Mouse (Mus musculus) erythroid progenitor cell, adult 5-6 weeks (primary cell): ENCODE data around the gene Slc10a1. TPM values are rescaled to one million over a fixed set of nuclear protein-coding genes. Genes with fewer than 3 reads are reported as not detected.
A peak's percentile ranks its signal among the peaks of the same experiment; 100 is the strongest.
"Not testable (repeated sequence)": the region's sequence is repeated elsewhere in the genome, so short reads cannot be mapped to it uniquely, and the experiment has no call there.

ENCODE experiments used
- ATAC-seq: replicated peaks from 2 replicates; pipeline ENCODE4 v1.8.0; 2016; ENCODE audit warnings: moderate number of reproducible peaks, mild to moderate bottlenecking, moderate TSS enrichment, inconsistent platforms; ENCODE audit not compliant: poor library complexity, low FRiP score, severe bottlenecking
- total RNA-seq, 2 experiments: library from RNA; stranded (forward) in 1 of 2; stranded (reverse) in 1 of 2; fragments of 150-400 nt in 1 of 2; fragments of 186-747, 209-891 nt in 1 of 2; gene quantifications; 2 replicates each; pipeline versions ENCODE4 v1.2.3 to v1.2.4; 2015 to 2017; ENCODE audit warnings: low replicate concordance in 2 of 2

Gene Slc10a1
- total RNA-seq, 2 experiments from 2014 or later: not detected

GRCm38 (mm10) chr12:80970181-80970705, 1.7 kb upstream of the Slc10a1 start:
- ATAC-seq: no peak

- no peak for ATAC-seq
These were observed 587 bp downstream of the Slc10a1 start for GRCm38 (mm10) chr12:80967918-80968317.

- no peak for ATAC-seq
These were observed 2.3 kb downstream of the Slc10a1 start for GRCm38 (mm10) chr12:80966059-80966838.

GRCm38 (mm10) chr12:80962566-80962965, 5.9 kb downstream of the Slc10a1 start:
- ATAC-seq: no peak

- ATAC-seq: no peak
These were observed 10.5 kb downstream of the Slc10a1 start for GRCm38 (mm10) chr12:80957961-80958360.

GRCm38 (mm10) chr12:80956039-80956438, 12.5 kb downstream of the Slc10a1 start:
- no peak for ATAC-seq

- no peak for ATAC-seq
These were observed 16.0 kb downstream of the Slc10a1 start for GRCm38 (mm10) chr12:80952526-80952925.

- no peak for ATAC-seq
These were observed 16.8 kb downstream of the Slc10a1 start for GRCm38 (mm10) chr12:80951640-80952219.

- not testable (repeated sequence) for ATAC-seq
These were observed 18.9 kb downstream of the Slc10a1 start for GRCm38 (mm10) chr12:80949603-80950002.

- ATAC-seq: no peak
These were observed 20.3 kb downstream of the Slc10a1 start for GRCm38 (mm10) chr12:80948202-80948601.

- peak; percentile 86 for ATAC-seq
These were observed 22.5 kb downstream of the Slc10a1 start for GRCm38 (mm10) chr12:80945996-80946355.

GRCm38 (mm10) chr12:80945334-80945995, 23.0 kb downstream of the Slc10a1 start, which contains the start of gene Srsf5:
Gene Srsf5 (plus strand): TSS chr12:80945504.
- peak; percentile 80 for ATAC-seq

GRCm38 (mm10) chr12:80944963-80945333, 23.6 kb downstream of the Slc10a1 start:
- peak; percentile 2; the same call in 1 of the 2 replicates for ATAC-seq

- ATAC-seq: no peak
These were observed 24.3 kb downstream of the Slc10a1 start for GRCm38 (mm10) chr12:80944204-80944603.

GRCm38 (mm10) chr12:80943395-80943794, 25.1 kb downstream of the Slc10a1 start:
- ATAC-seq: peak; percentile 65

GRCm38 (mm10) chr12:80941886-80942285, 26.6 kb downstream of the Slc10a1 start:
- no peak for ATAC-seq

- no peak for ATAC-seq
These were observed 29.3 kb downstream of the Slc10a1 start for GRCm38 (mm10) chr12:80939165-80939564.

- no peak for ATAC-seq
These were observed 29.9 kb downstream of the Slc10a1 start for GRCm38 (mm10) chr12:80938642-80939041.

GRCm38 (mm10) chr12:80937331-80938029, 31.0 kb downstream of the Slc10a1 start:
- ATAC-seq: no peak

- no peak for ATAC-seq
These were observed 31.8 kb downstream of the Slc10a1 start for GRCm38 (mm10) chr12:80936751-80937150.
